Mouse (Mus musculus) CD8-positive naive resting alpha-beta T cell, adult 2 months (primary cell): ENCODE measurements around the gene Gm7942.
"Not testable (repeated sequence)": the region's sequence is repeated elsewhere in the genome, so short reads cannot be mapped to it uniquely, and the experiment has no call there.

ENCODE experiments used
- DNase-seq, 2 experiments: peaks; one replicate each; pipeline ENCODE4 v3.0.0; 2022; ENCODE audit warnings: low read depth in 2 of 2, low spot score in 2 of 2

Gene Gm7942

GRCm38 (mm10) chr5:95106638-95107037, at the start of gene Gm7942:
Gene Gm7942 (plus strand): TSS chr5:95106938.
- DNase-seq, result not testable (repeated sequence)
